Mouse (Mus musculus): ENCODE measurements at regions not wholly inside any gene's neighbourhood (a gene's known extent, or its start where the extent isn't known, plus 50 kb on each side); places are given as distances from the start of the nearest gene placed in this dataset.

GRCm38 (mm10) chr15:51104362-51104761 lies 2780.3 kb upstream of the Gm7489 start:
- no peak for TF ChIP-seq CTCF (IDR thresholded peaks at IDR 0.05; ENCODE audit: insufficient read depth, low read length)
- TF ChIP-seq POLR2A (IDR thresholded peaks at IDR 0.05; ENCODE audit: borderline replicate concordance, extremely low read depth, low read depth, low read length): no peak

Measured in lung, adult 2 months (tissue).